Mouse (Mus musculus) layer of hippocampus, adult 9-10 months (tissue): ENCODE results near the gene Dicer1.
"Not testable (repeated sequence)": the region's sequence is repeated elsewhere in the genome, so short reads cannot be mapped to it uniquely, and the experiment has no call there.

Experiments used
- DNase-seq: peaks from one replicate; pipeline ENCODE4 v3.0.0; 2022; ENCODE audit warnings: low spot score

The Dicer1 gene

DNA sequence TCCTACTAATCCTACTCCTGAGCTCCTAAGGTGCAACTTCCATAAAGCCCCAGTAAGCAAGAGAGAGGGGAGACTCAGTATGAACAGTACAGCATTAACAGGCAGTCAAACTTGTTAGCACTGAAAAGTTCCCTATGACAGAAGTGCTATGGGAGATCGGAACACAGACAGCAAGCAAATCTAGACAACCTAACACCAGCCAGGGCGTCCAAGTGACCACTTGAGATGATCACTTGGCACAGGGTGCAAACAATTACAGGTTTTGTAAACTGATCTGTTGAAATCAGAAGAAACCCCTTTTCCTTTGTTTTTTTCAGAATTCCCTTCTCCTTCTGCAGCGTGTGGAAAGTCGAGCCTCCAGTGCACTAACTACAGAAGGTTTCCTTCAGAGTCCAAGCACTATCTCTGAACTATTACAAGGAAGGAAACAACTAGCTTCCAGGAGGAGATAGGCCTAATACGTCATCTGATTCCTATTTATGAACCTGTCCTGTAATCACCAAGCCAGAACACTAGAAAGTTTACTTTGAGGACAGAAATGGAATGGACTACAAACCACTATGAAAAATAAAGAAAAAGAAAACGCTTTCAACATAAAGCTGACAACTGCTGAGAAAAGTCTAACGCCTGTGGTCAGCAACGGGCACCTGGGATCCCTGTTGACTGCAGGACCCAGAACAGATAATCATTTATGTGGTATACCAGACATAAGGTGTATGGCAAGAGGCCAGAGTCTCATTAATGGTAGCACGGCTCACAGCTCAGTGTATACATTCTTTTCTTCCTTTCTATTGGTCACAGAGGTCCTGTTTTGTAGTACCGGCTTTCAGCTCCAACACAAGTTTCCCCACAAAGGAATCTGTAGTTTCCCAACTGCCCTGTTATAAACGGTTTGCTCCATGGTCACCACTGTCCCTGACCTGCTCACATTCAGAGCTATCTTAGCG, 10.6 kb downstream of the Dicer1 start:
- DNase-seq, result no peak

DNA sequence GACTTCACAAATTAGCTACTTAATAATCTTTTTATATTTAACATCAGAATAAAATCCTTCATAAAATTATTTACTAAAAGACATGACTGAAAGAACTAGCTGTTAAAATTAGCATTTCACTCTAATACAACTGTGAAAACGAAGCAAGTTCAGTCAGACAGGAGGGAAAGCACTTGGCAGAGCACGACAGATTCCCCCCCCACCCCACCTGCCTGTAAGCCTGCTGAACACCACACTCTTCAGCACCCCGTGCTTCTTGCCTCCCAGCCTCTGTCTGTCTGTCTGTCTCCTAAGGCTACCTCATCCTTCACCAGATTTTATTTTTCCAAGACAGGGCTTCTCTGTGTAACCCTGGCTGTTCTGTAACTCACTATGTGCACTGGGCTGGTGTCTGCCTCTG, 12.8 kb downstream of the Dicer1 start:
- no peak for DNase-seq

DNA sequence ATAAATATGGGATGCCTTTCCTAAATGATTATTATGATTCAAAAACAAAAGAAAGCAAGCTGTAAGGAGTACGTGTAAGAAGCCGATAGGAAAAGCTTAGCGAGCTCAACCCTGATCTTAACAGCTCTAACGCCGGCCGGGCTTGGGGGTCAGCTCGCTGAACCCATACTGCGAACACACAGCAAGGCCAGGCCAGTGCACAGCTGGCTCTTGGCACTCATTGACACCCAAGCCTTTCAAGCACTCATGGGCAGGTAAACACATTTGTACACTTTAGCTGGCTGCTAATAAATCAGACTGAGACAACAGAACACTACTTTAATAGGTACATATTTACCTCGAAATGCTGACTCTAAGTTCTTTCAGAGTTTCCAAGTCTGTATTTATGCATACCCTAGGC, 13.3 kb downstream of the Dicer1 start:
- no peak for DNase-seq

DNA sequence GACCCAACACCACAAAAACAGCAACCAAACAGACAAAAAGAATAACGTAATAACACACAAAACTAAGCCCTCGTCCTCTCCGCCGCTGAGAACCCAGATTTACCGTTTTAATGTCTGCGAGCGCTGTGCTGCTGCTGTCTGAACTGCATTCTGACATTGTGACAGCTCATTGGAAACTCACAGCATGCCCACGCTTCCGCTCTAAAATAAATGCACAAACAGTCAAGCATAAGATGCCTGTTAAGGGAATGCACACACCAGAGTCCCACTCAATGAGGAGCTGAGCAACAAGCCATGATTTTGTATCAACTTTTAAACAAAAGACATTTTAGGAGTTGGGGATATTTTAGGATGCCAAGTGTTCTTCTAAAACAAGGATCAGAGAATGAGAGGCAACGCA, 14.1 kb downstream of the Dicer1 start:
- no peak for DNase-seq

DNA sequence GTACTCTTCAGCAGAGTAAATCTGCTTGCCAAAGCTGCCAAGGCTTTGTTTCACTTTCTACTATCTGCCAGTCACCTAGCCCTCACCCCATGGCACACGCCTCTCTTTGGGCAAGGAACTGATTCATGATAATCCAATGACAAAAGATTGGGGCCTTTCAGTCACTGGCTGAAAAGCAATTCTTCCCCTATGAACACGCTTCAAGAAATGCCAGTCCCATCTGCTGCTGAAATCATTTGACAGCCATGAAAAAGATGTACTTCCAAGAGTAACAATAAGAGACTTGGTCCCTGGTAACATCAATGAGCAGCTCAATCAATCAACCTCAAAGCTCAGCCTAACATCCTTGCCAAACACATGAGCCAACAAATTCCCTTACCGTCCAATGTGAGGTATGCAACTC, 15.8 kb downstream of the Dicer1 start:
- no peak for DNase-seq

DNA sequence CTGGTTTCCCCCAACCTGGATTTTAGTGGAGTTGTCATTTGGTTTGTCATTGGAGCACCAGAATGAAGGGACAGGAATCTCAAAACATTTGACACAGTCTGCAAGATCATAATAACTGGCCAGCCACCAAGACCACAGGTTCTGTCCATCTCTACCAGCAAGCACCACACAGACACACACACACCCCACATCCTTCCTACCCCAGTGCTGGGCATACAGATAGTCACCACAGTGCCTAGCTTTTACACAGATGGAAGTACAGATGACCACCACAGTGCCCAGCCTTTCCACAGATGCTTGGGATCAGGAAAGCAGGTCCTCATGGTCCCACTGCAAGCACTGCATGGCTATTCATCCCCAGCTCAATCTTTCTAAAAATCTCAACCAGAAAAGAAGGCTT, 18.6 kb downstream of the Dicer1 start:
- DNase-seq, result no peak

DNA sequence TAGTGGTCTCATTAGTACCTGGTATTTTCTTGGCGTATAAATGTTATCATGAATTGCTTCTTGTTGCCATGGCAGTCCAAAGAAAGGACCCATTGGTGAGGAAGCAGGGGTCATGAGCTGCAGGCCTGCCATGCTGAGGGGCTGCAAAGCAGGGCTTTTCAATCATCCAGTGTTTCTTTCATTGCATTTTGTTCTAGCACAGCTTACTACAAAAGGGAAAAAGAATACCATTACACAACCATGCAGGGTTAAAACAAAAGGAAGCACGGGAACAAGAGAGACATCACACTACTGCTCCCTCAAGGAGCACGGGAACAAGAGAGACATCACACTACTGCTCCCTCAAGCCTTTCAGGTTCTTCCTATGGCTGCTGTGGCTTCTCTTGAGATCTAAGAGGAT, 20.0 kb downstream of the Dicer1 start:
- DNase-seq, result no peak

DNA sequence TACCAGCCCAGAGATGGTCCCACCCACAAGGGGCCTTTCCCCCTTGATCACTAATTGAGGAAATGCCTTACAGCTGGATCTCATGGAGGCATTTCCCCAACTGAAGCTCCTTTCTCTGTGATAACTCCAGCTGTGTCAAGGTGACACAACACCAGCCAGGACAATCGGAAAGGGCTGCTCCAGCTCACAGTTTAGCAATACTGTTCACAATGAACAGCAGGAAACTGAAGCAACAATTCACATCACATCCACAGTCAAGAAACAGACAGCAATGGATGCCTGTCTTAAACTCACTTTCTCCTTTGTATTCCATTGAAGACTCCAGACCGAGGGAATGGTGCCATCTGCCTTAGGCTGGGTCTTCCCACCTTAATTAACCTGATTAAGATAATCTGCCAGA, 25.3 kb downstream of the Dicer1 start:
- not testable (repeated sequence) for DNase-seq

DNA sequence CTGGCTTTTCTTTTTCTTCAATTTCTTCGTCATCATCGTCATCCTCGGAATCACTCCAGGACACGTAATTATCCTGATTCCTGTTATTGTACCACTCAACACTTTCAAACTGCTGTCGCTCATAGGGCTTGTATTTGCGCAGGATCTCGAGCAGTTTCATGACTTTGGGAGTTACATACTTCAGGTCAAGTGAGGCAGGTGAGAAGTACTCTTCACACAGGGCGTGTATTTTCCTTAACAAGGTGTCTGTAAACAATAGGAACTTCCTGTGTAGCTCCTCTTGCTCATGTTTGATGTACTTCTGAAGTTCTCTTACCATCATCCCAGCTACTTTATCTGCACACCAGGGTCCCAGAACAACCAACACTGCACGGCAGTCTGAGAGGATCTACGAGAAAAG, 29.7 kb downstream of the Dicer1 start:
- DNase-seq, result no peak

DNA sequence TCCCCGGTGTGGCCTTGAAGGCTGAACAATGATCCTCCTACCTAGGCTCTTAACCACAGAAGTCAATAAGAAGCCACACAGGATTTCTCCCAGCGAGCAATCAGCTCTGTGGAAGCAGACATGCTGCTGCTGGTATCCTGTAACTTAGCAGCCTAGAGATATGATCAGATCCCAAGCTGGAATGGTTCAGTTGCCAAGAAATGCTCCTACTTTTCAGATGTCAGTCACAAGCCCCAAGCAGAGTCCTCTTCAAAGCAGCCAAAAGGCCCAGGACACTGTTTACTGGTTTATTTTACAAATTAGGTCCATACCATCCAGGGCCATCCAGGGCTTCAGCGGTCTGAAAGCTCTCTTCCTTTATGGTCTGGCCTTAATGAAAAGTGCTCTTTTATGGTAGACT, 30.7 kb downstream of the Dicer1 start:
- DNase-seq, result no peak

DNA sequence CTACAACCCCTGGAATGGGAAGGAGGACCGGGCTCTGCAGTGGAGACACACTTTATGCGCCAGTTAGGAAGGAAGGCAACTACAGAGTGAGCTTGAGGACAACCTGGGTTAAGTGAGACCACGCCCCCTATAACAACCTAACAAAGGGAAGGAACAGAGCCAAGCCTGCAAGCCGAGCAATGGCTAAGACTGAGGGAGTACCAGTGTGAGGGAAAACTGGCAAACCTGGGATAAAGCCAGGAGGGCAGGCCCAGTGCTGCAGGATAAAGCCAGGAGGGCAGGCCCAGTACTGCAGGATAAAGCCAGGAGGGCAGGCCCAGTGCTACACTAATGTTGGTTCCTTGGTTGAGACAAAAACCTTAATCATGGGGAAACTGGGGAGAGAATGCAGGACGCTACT, 32.8 kb downstream of the Dicer1 start:
- DNase-seq, result no peak

DNA sequence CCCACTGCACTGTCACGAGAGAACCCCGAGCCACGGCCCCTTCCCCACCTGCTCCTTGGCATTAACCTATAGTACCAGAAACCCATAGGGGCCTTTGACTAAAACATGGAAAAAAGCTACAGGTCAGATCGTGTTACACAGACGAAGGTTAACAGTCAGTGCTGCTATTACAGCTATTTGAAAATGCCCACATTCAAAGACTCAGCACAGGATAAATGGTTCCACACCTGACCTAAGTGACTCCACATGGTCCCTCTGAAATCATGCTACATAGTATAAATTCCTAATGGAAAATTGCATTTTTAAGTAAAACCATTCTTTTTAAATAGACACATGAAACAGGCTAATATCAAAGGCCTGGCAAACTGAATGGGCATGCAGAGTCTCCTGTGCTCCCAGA, 35.3 kb downstream of the Dicer1 start:
- no peak for DNase-seq

DNA sequence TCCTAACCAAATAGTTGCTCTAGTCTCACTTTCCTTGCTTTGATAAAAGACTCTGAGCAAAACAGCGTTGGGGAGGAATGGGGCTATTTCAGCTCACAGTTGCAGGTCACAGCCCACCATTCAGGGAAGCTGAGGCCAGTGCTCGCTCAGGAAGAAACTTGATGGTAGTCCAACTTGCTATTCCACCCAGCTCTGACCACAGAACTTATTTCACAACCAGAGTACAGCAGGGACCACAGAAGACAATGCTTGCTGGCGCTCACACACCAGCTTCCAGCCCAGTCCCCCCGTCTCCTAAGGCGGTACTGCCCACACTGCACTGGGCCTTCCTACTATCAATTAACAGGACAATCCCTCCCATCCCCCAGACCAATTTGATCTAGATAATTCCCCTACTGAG, 36.3 kb downstream of the Dicer1 start:
- DNase-seq, result no peak

DNA sequence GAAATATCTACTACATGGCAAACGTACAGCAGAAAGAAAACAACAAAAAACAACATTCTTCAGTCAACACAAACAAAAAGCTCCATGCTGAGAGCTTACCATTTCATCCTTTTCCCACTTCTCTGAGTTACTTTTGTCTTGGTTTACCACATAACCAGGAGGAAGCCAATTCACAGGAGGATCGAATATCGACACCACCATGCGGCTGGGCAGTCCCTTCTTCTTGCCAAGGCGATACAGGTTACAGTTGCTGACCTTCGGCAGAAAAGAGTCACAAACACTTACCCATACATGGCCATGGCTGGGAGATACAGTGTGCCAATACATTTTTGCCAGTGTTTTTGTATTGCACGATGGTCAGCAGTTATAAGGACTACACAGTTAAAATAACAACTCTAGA, 51.5 kb downstream of the Dicer1 start:
- no peak for DNase-seq

DNA sequence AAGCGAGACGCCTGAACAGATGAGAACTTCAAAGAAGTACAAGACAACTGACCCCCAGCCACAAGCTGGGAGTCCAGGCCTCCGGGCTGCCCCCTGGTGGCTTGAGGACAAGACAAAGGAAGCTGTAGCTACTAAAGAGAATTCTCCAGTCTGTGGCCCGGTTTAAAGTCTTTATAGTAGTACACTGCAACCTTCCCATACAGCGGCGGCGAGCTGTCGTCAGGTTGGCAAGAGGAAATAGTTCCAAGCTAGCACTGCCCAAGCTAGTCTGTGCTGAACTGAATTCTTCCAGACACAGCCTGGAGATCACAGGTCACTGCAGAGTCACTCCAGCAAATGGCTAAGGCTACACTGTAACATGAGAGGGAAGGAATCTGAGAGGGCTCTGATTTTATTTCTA, 52.0 kb downstream of the Dicer1 start:
- no peak for DNase-seq

DNA sequence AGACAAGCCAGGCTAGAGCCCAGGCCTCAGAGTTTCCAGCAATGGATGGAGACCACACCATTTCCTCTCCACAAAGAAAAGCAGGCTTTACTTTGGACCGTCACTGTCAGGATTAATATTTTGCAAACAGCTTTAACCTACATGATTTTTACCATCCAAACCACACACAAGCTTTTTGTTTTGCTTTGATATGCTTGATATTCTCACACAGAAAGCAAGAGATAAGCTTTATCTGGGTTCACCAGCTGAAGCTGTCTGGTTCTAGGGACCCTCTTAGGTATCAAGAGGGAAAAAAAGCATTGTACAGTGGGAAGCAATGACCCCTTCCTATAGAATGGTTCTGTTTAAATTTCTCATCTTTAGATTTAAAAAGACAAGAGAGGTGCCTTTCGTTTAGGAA, 56.2 kb downstream of the Dicer1 start:
- no peak for DNase-seq

DNA sequence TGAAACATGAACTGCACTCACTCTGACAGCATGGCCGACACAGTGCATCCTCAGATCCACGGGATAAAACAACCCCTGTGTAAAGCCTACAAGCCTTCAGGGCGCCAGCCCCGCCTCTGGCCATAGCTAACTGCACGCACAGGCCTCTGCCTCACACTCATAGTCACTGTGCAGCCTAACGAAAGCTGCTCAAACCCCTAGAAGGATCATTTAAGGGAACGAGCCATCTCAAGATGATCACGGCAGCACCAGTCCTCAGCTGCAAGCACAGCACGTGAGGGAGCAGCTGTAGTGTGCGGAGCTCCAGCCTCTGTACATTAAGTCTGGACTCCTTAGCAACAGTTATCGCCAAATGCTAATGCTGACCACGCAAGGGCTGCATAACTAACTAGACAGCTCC, 58.9 kb downstream of the Dicer1 start:
- no peak for DNase-seq

DNA sequence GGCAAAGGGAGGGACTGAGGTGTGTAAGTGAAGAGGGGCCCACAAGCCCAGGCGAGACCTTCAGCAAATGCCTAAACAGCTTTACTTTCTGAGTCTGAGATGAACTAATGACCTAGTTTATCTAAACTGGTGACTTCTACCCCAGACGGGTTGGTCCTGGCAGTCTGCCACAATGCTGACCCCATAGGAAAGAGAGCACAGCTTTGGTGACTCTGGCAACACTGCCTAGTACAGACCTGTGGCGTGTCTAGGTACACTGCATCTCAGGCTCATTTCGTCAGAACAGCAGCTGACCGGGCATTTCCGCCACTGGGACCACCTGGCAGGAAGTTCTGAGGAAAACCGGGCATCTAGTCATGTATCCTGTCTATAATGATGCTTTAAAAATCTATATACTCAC, 61.3 kb downstream of the Dicer1 start:
- no peak for DNase-seq

DNA sequence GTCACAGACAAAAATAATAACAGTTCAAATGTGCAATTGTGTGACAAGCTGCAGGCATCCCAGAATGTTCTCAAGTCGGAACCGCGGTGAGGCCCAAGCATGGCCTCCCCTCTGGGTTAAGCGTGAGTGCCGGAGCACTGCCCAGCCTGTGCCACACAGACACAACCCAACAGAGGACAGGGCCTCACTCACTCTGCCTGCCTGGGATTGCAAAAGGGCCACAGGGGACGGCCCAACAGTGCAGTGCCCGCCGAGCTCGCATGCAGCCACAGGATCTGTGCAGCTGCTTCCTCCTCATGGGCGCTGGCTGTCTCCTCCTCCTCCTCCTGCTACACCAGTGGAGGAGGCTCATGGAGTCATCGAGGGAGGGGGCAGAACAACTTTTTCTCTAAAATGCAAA, 62.9 kb downstream of the Dicer1 start:
- DNase-seq, result no peak

DNA sequence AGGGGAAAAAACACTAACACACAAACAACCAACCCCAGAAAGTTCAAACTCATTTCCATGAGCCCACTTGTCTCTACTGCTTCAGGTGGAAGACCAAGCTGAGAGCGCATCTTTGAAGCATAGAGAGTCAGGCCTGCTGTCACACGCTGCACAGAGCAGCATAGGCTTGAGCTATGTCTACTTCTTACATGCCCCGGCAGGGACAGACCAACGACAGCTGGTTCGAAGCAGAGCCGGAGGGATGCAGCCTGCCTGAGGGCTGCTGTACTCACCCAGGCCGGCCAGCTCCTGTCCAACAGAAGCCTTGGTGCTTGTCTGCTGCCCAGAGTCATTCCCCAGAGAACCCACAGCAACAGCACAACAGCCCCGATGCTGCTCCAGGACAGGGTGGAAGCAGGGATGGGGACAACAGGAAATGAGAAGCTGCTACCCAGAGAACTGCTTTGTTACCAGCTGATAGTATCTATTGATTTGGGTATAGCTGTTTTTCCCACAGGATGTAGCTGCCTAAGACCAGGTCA, 67.3 kb downstream of the Dicer1 start:
- no peak for DNase-seq

DNA sequence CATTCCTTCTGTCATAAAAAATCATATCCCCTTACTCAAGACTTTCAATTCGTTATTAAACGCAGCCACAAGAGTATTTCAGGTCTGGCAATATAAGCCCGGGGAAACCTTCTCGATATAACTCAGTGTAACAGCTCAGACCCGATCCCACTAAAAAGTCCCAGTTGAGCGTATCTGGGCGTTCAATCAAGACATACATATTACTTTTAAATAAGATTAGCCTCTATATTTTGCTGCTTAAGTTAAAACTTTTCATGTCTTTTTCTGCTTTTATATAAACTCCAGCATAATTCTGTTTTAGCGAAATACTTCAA, 72.0 kb downstream of the Dicer1 start:
- no peak for DNase-seq

DNA sequence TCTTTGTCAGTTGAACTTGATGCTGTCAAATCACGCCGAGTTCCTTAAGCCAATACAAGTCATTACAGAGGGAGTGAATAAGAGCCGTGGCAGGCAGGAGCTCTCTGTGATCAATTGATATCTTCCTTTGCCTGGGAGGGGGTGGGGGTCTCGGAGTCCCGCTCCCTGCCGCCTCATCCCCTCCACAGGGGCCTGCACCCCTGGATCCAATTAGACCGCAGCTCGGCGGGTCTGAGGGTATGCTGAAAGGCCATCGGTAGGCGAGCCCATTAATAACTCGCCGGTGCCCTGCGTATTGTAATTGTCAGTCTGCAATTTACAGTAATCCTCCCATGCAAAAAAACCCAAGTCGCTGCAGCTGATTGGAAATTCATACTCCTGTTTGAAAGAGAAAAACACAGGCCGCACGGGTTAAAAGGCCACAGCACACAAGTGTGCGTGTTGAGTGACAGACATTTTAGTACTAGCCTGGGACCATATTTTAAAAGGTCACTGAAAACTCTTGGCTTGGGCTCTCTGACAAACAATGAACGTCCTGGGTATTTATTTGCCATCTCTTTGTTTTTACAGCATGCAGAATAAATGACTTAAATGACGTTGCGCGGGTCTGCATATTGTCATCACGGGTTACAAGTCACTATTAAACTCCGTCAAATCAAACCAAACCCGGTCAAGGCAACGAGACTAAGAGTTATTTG, 72.5 kb downstream of the Dicer1 start:
- DNase-seq, result no peak

DNA sequence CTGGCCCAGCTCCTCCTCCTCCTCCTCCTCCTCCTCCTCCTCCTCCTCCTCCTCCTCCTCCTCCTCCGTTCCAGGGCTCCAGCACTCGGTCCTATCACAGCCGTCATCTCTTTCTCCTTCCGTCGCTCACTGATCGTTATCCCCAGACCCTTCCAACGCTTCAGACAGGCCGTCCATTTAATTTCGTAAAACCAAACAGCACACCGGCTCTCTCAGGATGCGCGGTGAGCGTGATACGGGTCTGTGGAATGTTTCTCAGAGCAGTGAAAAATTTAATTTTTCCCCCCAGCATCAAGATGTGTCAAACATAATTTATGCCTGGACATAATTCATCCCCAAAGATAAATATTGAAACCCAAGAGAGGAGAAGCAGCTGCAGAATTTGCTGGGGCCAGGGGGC, 73.3 kb downstream of the Dicer1 start:
- no peak for DNase-seq
